Mouse (Mus musculus): ENCODE results near the gene Neb.

GRCm38 (mm10) chr2:52333535-52333934, 44.7 kb downstream of the Neb start:
- no peak for TF ChIP-seq CTCF (IDR thresholded peaks at IDR 0.05)
- 0 out of 2 replicates have a peak, but pooled peaks have one; percentile 17 for TF ChIP-seq EP300 (IDR thresholded peaks at IDR 0.05)
